Mouse (Mus musculus): ENCODE results near the gene Lrrc75a.
"Not testable (repeated sequence)": the region's sequence is repeated elsewhere in the genome, so short reads cannot be mapped to it uniquely, and the experiment has no call there.

Lrrc75a gene

DNA sequence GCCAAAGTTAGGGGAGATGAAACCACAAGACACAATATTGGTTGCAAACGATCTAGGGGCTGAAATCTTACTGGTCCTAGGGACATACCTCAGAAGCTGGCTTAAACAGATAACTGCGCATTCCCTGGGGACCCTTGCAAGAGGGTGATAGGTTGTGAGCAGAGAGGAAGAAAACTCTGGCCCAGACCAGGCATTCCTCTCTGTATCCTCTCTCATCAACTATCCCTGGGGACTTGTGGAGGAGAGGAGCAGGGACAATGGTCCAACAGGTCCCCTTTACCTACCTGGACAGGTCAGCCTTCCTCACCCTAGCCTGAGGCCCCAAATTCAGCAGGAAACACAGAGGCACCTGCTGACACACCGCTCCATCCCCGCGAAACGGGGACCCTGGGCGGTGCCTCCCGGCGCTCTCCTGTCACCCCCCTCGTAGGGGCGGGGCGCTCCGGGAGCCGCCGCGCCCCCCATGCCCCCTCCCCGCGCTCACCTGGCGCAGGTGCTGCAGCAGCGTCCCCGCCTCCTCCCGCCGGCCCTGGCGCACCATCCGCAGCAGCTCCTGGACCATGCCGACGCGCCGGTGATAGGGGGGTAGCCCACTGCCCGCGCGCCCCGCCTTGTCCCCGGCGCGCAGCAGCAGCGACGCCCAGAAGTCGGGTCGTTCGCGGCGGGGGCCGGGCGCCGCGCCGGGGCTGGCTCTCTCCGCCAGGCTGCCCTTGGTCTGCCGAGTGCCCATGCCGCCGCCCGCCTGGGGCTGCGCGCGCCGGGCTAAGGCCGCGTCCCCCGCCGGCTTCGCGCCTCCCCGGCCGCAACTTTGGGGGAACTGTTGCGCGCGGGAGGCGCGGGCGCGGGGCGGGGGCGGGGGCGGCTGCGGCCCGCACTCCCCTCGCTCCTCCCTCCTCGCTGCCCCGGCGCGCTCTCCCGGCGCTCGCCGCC lies at the start of gene Lrrc75a:
Gene Lrrc75a, minus strand, starts transcription at position 863 of the 930 bp plus-strand sequence.
- DNase-seq, result peak; percentile 46

- DNase-seq, result no peak
Observed at GRCm38 (mm10) chr11:62695126-62695525, 46.8 kb upstream of the Lrrc75a start.

GRCm38 (mm10) chr11:62693299-62694184 lies 45.2 kb upstream of the Lrrc75a start:
- peak; percentile 65 for DNase-seq

DNA sequence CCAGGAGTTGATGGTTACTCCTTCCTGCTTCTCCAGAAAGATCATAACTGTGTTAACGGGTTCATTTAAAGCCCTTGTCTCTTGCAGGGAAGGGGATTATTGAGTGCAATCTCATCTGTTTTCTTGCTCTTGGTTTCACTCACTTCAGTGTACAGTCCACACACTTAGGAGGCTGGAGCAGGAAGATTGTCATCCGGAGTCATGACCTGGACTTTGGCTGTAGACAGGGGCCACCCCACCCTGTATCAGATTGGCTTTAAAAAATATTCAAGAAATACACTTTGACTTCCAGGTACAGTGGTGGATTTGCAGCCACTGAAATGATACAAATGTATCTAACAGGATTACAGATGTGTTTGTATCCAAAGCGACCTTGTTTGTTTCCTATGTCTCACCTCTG lies 43.3 kb upstream of the Lrrc75a start:
- no peak for DNase-seq

- no peak for DNase-seq
Observed at GRCm38 (mm10) chr11:62679954-62680353, 31.6 kb upstream of the Lrrc75a start.

GRCm38 (mm10) chr11:62678778-62679354 lies 30.5 kb upstream of the Lrrc75a start:
- DNase-seq, result no peak

DNA sequence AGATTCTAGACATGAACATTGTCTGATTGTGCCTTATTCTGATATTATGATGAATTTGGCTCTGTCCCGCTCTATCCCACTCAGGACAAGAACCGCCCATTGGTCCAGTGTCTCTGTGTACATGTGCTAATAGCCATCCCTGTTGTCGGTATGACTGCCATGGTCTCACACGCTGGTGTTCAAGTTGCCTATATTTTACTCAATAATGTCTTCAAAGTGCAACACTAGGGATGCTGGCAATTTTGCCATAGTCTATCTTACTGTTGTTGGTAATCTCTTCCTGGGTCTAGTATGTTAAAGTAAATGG lies 27.9 kb upstream of the Lrrc75a start:
- no peak for DNase-seq

DNA sequence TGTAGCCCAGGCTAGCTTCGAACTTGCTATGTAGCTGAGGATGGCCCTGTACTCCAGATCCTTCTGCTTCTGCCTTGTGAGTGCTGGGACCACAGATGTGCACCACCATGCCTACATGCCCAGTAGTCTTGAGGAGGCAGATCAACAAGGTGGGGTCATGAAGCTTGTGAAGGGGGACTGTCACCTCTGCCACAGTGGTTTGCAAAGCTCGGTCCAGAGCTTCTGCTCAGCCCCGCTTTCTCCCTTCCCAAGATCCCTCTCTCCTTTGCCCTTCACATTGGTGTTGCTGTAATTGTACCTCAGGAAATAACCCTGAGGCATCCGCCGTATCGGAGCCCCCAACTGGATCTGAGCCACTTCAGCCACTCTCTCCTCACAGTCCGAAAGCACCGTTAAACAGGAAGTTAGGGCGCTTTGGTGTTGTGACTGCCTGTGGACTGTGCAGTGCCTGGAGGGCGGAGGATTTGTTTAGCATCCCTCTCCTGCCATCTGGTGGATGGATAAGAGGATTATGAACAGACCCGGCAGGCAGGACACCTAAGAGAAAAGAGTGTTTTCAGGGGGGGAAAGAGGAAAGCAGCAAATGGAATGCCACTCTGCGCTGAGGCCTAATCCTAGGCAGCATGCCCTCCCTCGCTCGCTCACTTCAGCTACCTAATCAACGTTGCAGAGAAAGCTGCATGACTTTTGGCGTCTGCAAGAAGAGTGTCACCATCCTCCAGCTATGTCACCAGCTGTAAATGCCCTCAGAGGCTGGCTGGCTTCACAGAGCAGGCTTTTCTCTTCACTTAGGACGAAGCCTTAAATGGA lies 27.4 kb upstream of the Lrrc75a start:
- peak; percentile 89 for DNase-seq

- no peak for DNase-seq
Observed at GRCm38 (mm10) chr11:62670006-62670405, 21.7 kb upstream of the Lrrc75a start.

DNA sequence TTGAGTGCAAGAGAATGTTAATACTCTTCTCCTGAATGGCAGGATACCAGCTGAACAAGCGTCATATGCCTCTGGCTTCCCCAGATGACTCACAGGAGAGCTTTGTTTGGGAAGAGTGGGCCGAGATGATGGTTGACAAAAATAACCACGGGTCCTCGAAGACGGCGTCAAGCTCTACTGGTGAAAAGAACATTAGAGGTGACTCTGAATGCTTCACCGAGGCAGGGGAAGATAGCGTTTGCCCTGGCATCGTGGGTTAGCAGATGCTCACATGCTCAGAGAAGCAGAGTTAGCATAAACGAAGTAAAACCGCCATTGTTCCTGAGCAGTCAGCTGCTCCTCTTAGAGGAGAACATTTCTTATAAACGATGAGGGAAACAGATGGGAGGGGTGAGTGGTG lies 21.1 kb upstream of the Lrrc75a start:
- no peak for DNase-seq

- DNase-seq, result no peak
Observed at GRCm38 (mm10) chr11:62668986-62669385, 20.7 kb upstream of the Lrrc75a start.

DNA sequence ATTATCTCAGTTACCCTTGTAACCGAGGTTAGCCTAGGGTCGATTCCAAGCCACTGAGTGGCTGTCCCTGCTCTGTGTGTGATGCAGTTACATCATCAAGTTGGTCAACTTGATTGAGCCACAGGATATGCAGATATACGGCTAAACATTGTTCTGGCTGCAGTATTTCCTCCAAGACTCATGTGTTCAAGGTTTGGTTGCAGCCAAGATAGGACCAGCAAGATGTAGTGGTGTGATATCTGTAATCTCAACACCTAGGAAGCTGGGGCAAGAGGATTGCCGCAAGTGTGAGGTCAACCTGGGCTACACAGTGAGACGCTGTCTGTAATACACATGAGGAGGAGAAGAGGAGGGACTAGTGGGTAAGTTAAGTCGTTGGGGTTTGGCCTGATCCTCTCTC lies 15.9 kb upstream of the Lrrc75a start:
- DNase-seq, result no peak

- no peak for DNase-seq
Observed at GRCm38 (mm10) chr11:62660885-62661284, 12.6 kb upstream of the Lrrc75a start.

GRCm38 (mm10) chr11:62652080-62652479 lies 3.8 kb upstream of the Lrrc75a start:
- no peak for DNase-seq

DNA sequence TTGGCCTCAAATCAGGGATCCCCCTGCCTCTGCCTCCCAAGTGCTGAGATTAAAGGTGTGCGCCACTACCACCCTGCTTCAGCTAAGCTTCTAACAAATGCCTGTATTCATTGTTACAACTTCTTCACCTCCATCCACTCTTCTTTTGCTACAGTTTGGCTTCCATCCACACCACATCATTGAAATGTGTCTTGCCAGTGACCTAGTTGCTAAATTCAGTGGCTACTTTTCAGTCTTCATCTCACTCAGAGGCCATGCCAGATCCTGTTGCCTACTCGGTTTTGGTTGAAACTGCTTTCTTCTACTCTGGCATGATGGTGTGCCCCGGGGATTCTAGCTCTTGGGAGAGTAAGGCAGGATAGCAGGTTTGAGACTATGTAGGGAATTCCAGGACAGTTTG lies 3.2 kb upstream of the Lrrc75a start:
- no peak for DNase-seq

GRCm38 (mm10) chr11:62649803-62650202 lies 1.5 kb upstream of the Lrrc75a start:
- DNase-seq, result not testable (repeated sequence)

GRCm38 (mm10) chr11:62648591-62649391 lies 468 bp upstream of the Lrrc75a start, which contains the start of gene Mmgt2:
Gene Mmgt2, plus strand, starts transcription at chr11:62648664.
- peak; percentile 96 for DNase-seq

GRCm38 (mm10) chr11:62646958-62647515 lies 1.3 kb downstream of the Lrrc75a start:
- DNase-seq, result no peak

DNA sequence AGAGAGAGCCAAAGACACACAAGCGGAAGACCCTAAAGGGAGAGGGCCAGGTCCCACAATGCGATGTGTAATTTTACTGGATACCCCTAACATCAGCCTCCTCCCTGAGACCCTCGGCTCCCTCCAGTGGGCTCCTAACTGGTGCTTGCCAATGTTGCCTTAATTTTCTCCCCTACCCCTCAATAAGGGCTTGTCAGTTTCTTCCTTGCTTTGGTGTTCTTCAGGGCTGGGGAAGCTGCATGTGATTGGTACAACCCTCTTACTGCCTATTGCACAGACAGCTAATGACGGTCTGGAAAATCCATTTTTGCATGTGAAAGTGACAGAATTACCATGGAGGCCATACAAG lies 1.9 kb downstream of the Lrrc75a start:
- no peak for DNase-seq

GRCm38 (mm10) chr11:62645732-62646494 lies 2.4 kb downstream of the Lrrc75a start:
- DNase-seq, result peak; percentile 49

DNA sequence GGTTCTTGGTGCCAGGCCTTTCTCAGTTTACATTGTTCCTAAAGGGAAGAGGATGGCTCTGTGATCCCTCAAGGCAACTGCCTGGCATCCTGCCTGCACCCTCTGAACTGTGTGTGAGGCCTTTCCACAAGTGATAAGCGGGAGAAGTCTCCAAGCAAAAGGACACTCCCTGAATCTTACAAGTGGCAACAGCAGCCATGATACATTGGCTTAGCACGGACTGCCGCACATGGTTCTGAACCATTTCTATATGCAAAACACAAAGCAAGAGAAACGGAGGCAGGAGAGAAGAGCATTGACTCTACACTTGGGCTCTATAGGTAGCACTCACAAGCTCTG lies 3.0 kb downstream of the Lrrc75a start:
- peak; percentile 11 for DNase-seq
